Mouse (Mus musculus) neural tube, embryonic 10.5 days (tissue): ENCODE data around the gene Pdzk1.

Experiments
- DNase-seq: peaks from one replicate; pipeline ENCODE4 v3.0.0-alpha.2; 2017; ENCODE audit warnings: low spot score; ENCODE audit errors: extremely low spot score

The Pdzk1 gene

GRCm38 (mm10) chr3:96834587-96835348 lies 5.7 kb downstream of the Pdzk1 start:
- no peak for DNase-seq

DNA sequence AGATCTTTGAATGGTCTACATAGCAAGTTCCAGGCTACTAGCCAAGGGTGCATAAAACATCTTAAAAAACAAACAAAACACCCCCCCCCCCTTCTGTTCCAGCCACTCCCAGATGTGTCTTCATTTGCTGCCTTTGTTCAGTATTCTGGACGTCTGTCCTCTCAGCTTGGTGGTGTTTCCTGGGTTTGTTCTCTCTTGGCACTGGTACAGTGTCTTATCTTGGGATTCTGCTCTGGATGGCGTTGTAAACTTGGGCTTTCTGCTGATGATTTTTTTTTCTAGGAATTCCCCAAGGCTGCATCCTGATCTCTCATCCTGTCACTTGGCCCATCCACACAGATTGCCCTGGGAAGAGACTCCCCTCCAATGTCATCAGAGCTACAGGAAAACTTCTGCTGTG lies 7.3 kb downstream of the Pdzk1 start:
- DNase-seq: no peak

DNA sequence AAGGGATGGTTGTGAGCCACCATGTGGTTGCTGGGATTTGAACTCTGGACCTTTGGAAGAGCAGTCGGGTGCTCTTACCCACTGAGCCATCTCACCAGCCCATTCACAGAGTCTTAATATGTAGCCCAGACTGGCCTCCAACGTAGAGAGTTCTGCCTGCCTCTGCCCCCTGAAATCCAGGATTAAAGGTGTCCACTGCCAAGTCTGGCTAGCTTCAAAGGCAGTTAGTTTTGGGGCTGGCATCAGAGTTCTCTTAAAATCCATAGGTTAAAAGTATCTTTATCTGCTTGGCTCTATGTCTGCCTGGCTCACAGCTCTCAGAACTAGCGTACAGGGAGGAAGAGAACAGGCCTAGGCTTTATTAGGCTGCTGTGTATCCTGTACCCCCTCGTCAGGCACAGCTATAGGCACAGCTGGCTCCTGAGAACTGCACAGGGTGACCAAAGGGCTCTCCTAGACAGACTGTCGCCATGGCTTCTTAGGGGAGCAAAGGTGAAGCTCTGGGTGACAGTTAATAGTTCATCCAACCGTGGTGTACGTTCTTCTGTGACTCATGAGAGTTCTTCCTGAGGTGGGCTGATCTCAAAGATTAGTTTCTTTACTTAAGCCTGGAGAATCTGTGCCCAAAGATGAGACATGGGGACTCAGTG lies 10.0 kb downstream of the Pdzk1 start:
- DNase-seq: no peak

GRCm38 (mm10) chr3:96845191-96845590 lies 16.1 kb downstream of the Pdzk1 start:
- no peak for DNase-seq

GRCm38 (mm10) chr3:96845806-96846205 lies 16.7 kb downstream of the Pdzk1 start:
- DNase-seq: no peak

DNA sequence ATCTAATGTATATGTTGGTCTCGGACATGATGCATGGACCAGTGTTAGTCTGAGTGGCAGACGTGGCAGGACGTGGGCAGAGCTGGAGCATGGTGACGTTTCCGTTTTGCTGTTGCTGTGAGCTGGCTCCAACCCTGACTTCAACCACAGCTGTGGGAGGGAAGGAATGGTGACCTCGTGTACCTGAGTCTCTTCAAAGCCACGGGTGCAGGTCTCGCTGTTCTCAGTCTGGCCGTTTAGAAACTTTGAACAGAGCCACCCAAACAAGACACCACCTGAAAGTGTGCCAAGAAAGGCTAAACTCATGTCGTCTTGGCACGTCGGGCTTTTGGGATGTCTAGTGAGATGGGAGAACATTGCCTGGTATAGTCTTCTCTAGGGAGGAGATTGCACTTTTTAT lies 17.9 kb downstream of the Pdzk1 start:
- no peak for DNase-seq

DNA sequence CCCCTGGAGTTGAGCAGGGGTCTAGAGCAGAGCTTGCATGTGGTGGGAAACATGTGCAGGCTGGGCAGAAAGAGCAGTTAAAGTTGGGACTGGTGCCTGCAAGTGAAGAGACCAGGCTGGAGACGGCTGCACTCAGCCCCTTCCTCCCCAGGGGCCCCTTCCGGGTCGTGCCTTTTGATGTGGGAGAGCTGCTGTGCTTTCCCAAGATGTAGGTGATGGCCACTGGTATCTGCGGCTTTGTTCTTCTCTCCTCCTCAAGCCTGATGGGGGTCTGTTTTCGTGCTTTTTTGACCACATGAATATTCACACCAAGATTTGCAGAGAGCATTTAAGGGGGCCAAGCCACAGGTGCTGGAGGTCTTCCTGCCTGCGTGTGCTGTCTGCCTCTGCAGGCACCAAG lies 18.6 kb downstream of the Pdzk1 start:
- DNase-seq: no peak

- no peak for DNase-seq
Measured at GRCm38 (mm10) chr3:96848470-96848869, 19.4 kb downstream of the Pdzk1 start.

- no peak for DNase-seq
Measured at GRCm38 (mm10) chr3:96849168-96849727, 20.2 kb downstream of the Pdzk1 start.

- DNase-seq: no peak
Measured at GRCm38 (mm10) chr3:96852561-96852960, 23.5 kb downstream of the Pdzk1 start.

GRCm38 (mm10) chr3:96854376-96854775 lies 25.3 kb downstream of the Pdzk1 start:
- DNase-seq: no peak

DNA sequence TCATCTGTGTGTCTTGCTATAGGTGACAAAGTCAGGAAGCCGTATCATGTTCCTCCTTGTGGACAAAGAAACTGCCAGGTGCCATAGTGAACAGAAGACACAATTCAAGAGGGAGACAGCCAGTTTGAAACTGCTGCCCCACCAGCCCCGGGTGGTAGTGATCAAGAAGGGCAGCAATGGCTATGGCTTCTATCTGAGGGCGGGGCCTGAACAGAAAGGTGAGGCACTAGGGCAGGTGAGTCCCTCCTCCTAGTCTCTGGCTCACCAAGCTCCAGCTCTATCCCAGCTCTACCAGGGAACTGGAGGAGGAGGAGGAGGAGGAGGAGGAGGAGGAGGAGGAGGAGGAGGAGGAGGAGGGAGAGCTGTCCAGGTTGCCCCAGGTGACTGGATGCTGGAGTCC lies 26.7 kb downstream of the Pdzk1 start:
- DNase-seq: no peak

- DNase-seq: no peak
Measured at GRCm38 (mm10) chr3:96860498-96860897, 31.4 kb downstream of the Pdzk1 start.

DNA sequence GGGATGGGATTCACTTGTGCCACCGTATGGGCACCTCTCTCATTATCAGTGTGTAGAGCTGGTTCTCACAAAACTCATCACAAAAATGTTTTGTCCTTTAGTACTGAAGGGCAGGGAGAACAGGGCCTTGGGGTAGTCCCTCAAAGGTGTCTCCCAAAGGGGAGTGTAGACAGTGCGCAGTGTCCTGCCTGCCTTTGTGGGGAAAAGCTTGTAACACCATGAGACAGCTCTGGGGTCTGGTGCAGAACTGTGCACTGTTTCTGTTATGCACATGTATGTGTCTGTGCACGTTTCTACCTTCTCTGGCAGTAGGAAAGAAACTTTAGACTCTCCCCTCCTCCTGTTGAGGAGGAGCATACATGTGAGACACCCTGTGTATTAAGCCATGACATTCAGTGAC lies 38.8 kb downstream of the Pdzk1 start:
- DNase-seq: no peak

DNA sequence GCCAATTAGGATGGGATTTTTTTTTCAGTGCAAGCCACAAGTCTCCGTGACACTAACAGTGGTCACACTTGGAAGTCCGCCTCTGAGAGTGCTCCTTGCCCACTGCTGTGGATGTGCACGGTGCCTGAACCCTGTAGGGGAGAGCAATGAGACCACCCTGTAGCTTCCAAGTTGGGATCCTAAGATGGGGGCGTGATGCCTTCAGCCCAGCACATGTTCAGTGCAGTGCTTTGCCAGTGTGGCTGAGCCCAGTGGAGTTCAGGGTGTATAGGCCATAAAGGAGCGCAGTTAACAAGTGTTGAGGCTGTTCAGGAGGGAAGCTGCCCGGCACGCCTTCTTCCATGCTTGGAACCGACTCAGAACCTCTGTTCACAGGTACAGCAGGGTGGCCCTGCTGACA lies 39.5 kb downstream of the Pdzk1 start:
- no peak for DNase-seq

DNA sequence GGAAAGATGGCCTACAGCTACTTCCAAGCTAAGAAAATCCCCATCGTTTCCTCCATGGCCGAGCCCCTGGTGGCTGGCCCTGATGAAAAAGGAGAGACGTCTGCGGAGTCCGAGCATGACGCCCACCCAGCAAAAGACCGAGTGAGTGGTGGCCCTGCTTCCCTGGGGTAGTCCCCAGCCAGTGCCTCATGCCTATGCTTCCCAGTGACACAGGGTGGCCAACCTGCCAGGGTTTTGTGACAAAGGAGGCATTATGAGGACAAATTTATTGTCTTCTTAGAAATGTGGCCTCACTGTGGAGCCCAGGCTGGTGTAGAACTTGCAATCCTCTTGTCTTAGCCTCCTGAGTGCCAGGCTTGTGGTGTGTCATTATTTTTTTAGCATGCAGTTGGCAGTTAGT lies 40.0 kb downstream of the Pdzk1 start:
- DNase-seq: no peak

GRCm38 (mm10) chr3:96870270-96870669 lies 41.2 kb downstream of the Pdzk1 start:
- no peak for DNase-seq

DNA sequence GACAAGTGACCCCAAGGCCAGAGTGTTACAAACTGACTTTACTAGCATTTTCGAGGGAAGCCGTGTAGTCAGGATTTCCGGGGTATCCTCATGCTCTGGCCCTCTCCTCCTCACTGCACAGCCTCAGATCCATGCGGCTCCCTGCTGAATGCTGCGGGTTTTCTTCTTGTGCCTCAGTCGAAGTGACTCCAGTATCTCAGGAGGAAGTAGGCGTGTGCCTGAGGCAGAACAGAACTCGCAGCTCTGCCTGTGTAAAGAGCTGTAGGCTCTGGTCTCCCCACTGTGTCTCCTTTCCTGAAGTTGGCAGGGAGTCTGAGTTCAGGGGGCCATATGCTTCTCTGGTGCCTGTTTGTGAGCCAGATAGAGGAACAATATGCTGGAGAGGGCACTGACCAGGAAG lies 42.0 kb downstream of the Pdzk1 start:
- no peak for DNase-seq

GRCm38 (mm10) chr3:96872501-96872900 lies 43.4 kb downstream of the Pdzk1 start:
- no peak for DNase-seq

DNA sequence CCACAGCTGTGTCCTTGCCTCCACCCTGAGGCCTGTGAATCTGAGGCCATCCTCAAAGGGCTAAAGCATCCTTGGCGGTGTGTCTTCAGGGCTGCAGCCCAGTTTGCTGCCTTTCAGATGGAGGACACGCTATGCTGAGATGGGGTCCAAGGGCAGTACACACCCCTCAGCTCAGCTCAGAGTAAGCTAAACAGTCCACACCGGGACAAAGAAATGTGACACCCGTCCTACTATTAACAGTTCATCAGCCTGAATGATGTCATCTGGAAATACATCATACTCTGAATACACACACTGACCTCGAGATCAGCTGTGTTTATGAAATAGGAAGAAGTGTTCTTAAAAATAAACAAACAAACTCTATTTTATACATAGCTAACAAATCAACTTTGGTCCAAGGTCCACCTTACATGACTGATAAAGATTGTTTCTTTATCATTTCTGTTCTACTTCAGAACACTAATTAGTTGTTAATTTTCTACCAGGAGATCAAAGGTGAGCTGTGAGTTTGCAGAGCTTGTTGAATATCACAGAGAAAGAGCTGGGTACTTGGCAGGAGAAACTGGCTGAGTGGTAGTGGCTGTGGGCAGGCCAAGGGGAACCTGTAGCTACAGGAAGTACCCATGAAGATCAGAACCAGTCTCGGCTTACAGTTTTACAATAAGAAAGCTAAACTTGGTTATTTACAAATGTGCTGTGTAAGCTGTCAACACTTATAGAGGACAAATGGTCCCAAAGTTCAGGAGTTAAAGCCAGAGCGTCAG lies 45.9 kb downstream of the Pdzk1 start:
- no peak for DNase-seq

DNA sequence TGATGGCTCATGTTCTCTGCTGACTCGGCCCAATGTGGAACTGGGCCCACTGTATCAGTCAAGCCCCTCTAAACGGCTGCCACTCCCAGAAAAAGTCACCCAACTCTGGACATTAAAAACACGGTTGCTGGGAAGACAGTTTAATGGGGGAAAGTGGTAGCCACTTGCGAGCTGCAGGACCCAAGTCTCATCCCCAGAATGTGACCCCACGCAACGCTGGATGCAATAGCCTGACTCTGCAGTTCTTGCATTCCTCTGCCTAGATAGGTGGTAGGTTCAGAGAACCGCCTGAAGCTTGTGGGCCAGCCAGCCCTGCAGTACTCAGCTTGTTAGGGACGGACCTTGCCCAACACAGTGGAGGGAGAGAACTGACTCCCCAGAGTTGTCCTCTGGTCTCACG lies 50.5 kb downstream of the Pdzk1 start:
- DNase-seq: no peak

DNA sequence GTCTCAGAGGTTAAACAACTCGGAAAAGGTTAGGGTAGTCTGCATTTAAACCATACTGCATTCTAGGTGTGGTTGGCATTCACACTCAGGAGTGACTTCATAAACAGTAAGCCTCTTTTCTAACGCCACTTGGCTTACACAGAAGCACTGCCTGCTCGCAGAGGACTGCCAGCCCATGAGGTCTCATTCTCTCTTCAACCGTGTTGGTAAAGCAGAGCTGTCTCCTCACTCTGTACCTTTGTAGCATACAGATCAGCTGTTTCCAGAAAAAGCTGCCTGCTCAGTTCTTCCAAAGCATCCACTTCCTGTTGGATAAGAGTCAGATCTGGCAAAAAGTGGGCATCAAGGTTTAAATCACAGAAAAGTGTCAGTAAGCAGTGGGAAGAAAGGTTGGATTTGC lies 51.3 kb downstream of the Pdzk1 start:
- no peak for DNase-seq
